Mouse (Mus musculus) kidney, adult 9 months (tissue): ENCODE measurements at regions not wholly inside any gene's neighbourhood (a gene's known extent, or its start where the extent isn't known, plus 50 kb on each side); places are given as distances from the start of the nearest gene placed in this dataset.

ENCODE experiments used
- DNase-seq: peaks from one replicate; pipeline ENCODE4 v3.0.0; 2022

DNA sequence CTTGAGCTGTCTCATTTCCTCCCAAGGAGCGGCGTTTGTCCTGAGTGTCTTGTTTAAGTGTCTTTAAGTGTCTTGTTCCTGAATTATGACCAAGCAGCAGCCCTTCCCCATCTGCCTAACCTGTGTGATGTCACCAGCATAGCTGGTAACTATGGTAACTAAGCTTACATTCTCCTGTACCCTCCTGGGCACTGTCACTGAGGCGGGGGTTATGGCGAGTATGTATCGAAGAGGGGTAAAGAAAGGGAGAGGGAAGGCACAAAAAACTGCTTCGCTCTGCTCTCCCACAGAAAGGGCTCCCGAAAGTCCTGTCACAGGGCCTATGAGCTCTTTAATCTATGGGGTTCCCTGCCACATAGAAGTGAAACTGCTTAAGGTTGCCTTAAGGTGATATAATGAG, 89.6 kb downstream of the Ppp4r2 start:
- no peak for DNase-seq

DNA sequence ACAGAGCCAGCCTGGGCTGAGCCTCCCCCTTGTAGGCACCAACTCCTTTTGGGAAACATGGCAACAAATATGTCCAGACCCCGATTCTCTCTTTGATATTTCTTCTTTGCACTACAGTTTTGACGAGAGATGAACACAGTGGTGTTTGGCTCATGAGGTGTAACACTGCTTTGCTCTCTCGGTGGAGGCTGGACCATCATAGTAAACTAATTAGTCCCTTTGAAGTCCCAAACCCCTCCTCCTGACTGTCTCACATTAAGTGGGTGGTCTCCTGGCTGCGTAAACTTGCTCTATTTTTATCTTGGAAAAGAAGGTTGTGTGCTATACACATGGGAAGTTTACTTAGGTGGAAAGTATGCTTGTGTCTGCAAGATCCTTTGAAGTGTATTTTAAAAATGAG, 90.3 kb downstream of the Ppp4r2 start:
- DNase-seq, result no peak

GRCm38 (mm10) chr6:100928791-100929758, 95.7 kb downstream of the Ppp4r2 start:
- DNase-seq, result no peak

GRCm38 (mm10) chr6:100929759-100930358, 96.4 kb downstream of the Ppp4r2 start:
- DNase-seq, result no peak

GRCm38 (mm10) chr6:100930706-100931105, 97.3 kb downstream of the Ppp4r2 start:
- peak; percentile 54 for DNase-seq

- no peak for DNase-seq
Measured at GRCm38 (mm10) chr6:100934424-100934823, 101.0 kb downstream of the Ppp4r2 start.

GRCm38 (mm10) chr6:100937802-100938201, 104.4 kb downstream of the Ppp4r2 start:
- DNase-seq, result no peak

DNA sequence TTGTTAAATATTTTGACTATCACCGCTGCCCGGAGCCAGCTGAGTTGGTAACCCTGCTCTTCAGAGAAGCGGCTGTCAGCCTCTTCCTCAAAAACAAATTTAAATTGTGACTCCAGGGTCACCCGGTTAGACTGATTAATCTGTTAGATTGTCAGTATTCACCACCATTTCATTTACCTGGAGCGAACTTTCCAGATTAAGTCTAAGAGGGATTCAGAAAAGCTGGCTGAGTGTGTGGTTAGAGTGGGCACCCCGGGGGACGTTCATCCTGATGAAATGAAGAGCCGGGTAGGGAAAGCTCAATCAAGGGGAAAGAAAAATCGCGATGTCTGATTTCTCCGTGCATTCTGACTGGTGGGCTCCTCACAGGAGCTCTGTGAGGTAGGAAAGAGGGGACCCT, 105.0 kb downstream of the Ppp4r2 start:
- no peak for DNase-seq

- peak; percentile 67 for DNase-seq
Measured at GRCm38 (mm10) chr6:100939042-100939441, 105.6 kb downstream of the Ppp4r2 start.

- no peak for DNase-seq
Measured at GRCm38 (mm10) chr6:100939766-100940165, 106.3 kb downstream of the Ppp4r2 start.

- DNase-seq, result peak; percentile 68
Measured at GRCm38 (mm10) chr6:100941686-100942085, 108.3 kb downstream of the Ppp4r2 start.

DNA sequence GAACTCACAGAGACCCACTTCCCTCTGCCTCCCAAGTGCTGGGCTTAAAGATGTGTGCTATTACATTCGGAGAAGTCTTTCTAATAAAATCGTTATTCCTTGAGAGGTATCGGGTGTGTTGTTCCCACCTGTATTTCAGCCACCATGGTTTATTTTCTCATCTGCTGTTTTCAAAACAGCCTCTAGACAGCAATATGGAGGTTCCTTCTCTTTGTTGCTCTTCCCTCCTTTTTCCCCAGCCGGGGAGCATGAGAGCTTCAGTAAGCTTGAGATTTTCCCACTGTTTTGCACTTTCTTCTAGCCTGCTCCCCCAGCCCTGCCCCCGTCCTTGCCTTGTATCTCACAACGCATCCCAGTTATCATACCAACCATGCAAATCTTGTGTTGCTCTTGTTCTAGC, 109.5 kb downstream of the Ppp4r2 start:
- no peak for DNase-seq

GRCm38 (mm10) chr6:100945796-100946195, 112.4 kb downstream of the Ppp4r2 start:
- no peak for DNase-seq

- no peak for DNase-seq
Measured at GRCm38 (mm10) chr6:100948340-100948739, 114.9 kb downstream of the Ppp4r2 start.

- DNase-seq, result no peak
Measured at GRCm38 (mm10) chr6:100951646-100952045, 118.2 kb downstream of the Ppp4r2 start.

- no peak for DNase-seq
Measured at GRCm38 (mm10) chr6:100952470-100952869, 119.0 kb downstream of the Ppp4r2 start.

- no peak for DNase-seq
Measured at GRCm38 (mm10) chr6:100954563-100954962, 121.1 kb downstream of the Ppp4r2 start.

DNA sequence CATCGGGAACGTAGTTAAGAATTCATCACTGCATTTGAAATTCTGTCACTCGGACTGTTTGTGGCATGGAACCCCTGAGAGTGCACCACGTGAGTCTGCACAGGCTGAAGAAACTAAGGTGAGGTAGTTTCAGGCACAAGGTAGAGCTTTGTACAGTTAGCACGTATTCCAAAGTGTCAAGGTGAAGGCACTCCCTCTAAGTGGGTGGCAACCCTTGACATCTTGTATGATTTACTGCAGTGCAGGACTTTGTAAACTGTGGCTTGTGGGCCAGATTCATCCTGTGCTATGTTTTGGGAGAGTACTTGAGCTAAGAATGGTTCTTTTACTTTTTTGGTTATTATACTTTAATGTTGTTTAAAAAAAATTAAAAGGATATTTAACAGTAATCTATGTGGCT, 133.1 kb downstream of the Ppp4r2 start:
- DNase-seq, result peak; percentile 49

GRCm38 (mm10) chr6:100968080-100968856, 134.8 kb downstream of the Ppp4r2 start:
- no peak for DNase-seq

- DNase-seq, result peak; percentile 34
Measured at GRCm38 (mm10) chr6:100968960-100969359, 135.5 kb downstream of the Ppp4r2 start.

- no peak for DNase-seq
Measured at GRCm38 (mm10) chr6:100970810-100971447, 137.5 kb downstream of the Ppp4r2 start.

DNA sequence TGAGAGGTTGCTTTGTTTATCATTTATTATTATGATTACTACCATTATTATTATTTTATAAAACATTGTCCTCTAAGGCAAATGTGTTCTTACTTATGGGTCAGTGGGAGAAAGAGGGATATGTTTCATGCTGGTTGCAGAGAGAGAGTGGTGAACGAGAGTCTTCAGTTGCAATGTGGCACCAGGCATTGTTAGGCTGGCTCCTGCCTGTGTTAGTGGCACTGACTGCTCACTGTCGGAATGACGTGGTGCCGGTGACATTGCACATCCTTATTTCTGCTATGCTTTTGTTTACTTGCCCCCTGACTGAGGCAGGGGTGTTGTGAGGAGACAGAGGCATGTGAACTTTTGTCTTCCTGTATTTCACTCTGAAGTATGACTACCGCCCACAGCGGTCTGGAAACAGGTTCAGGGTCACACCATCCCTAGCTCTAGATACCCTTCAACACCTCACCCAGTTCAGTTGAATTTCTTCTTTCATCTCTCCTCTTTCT, 138.1 kb downstream of the Ppp4r2 start:
- DNase-seq, result no peak
